Mouse (Mus musculus) bone marrow macrophage, adult 2 months (primary cell): ENCODE data around the gene Zfand2b.

ENCODE experiments used
- CTCF ChIP-seq: IDR thresholded peaks from 2 replicates; pipeline ENCODE4 v1.5.1; 2012; ENCODE audit warnings: low read depth, mild to moderate bottlenecking, low read length, moderate library complexity
- POLR2A ChIP-seq: IDR thresholded peaks from 2 replicates; pipeline ENCODE4 v1.6.1; 2012; ENCODE audit warnings: mild to moderate bottlenecking, low read depth, low read length, borderline replicate concordance

GRCm38 (mm10) chr1:75140601-75141190 is 27.8 kb upstream of the Zfand2b start:
- TF ChIP-seq CTCF (no peak), POLR2A (no peak)
